Comparison of ENCODE assay signal across 26 mouse cellular contexts in the genomic region with DNA sequence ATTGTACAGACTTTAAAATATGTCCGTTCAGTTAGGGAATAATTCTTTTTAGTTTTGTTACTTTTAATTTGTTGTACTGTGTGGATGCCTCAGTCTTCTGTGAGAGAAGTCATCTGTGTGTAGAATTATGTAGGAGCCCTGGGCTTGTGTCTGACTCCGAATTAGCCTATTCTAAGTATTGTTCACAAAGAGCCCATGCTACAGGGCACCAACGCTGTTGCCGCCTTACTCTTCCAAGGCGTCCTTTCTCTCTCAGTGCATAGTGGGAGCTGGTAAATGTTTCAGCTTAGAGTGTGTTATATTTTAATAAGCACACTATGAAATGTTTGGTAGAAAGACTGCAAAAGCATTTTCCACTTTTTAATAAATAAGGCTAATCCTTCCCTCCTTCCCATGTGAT. TPM values are rescaled to one million over a fixed set of nuclear protein-coding genes. Genes with fewer than 3 reads are reported as not detected.
DNase-seq lines count a peak whose midpoint lies in the region; ATAC-seq lines count a peak whose summit lies in the region.
"Had no signal": no experiment of that assay in that cellular context is flagged by ENCODE, and none has a peak within 500 bp of the region (broad histone marks: within the 10 kb centered on the region; RNA-seq: fewer than 3 reads in every experiment).

No protein-coding gene starts in this region.

- no peaks in the 10 kb centered on the region for H3K36me3 ChIP-seq in midbrain, embryonic 10.5 days
- no peaks in the 10 kb centered on the region for H3K36me3 ChIP-seq in midbrain, embryonic 13.5 days
- H3K36me3 ChIP-seq in embryonic facial prominence, embryonic 13.5 days, result no peaks in the 10 kb centered on the region
- H3K36me3 ChIP-seq in limb, embryonic 10.5 days, result no peaks in the 10 kb centered on the region
- H3K36me3 ChIP-seq in limb, embryonic 15.5 days, result no peaks in the 10 kb centered on the region
- H3K36me3 ChIP-seq: intestine, embryonic 15.5 days; midbrain, embryonic 12.5 days had no signal

- 34% methylated on average over 5 of the region's 5 CpGs for WGBS in midbrain, embryonic 10.5 days
- 27% methylated on average over 5 of the region's 5 CpGs for WGBS in midbrain, embryonic 13.5 days
- WGBS in embryonic facial prominence, embryonic 13.5 days, result 42% methylated on average over 5 of the region's 5 CpGs
- WGBS in limb, embryonic 10.5 days, result 69% methylated on average over 5 of the region's 5 CpGs
- WGBS in limb, embryonic 15.5 days, result 50% methylated on average over 5 of the region's 5 CpGs

- no peak overlapping the region for H3K4me2 ChIP-seq in midbrain, embryonic 13.5 days (replicated peaks)
- H3K4me2 ChIP-seq in embryonic facial prominence, embryonic 13.5 days, result peak overlapping the region; percentile 41
- no peak overlapping the region for H3K4me2 ChIP-seq in limb, embryonic 15.5 days
- H3K4me2 ChIP-seq: intestine, embryonic 15.5 days; lung, embryonic 14.5 days; midbrain, embryonic 12.5 days had no signal

- H3K27me3 ChIP-seq in midbrain, embryonic 10.5 days (ENCODE audit: low read depth, poor library complexity, severe bottlenecking), result peaks cover 6% of the 10 kb centered on the region
- 0 out of 2 replicates have a peak, but pooled peaks cover 14% of the 10 kb centered on the region for H3K27me3 ChIP-seq in midbrain, embryonic 13.5 days
- H3K27me3 ChIP-seq in embryonic facial prominence, embryonic 13.5 days, result no peaks in the 10 kb centered on the region
- H3K27me3 ChIP-seq in limb, embryonic 10.5 days (ENCODE audit: low read depth, poor library complexity, severe bottlenecking), result peaks cover 5% of the 10 kb centered on the region; the same call in 1 of the 2 replicates
- H3K27me3 ChIP-seq in limb, embryonic 15.5 days, result peaks cover 3% of the 10 kb centered on the region; the same call in 1 of the 2 replicates
- H3K27me3 ChIP-seq: intestine, embryonic 15.5 days had no signal

- H3K9me3 ChIP-seq in midbrain, embryonic 10.5 days (replicated peaks), result no peaks in the 10 kb centered on the region
- no peaks in the 10 kb centered on the region for H3K9me3 ChIP-seq in midbrain, embryonic 13.5 days
- no peaks in the 10 kb centered on the region for H3K9me3 ChIP-seq in embryonic facial prominence, embryonic 13.5 days
- H3K9me3 ChIP-seq in limb, embryonic 10.5 days (replicated peaks), result no peaks in the 10 kb centered on the region
- H3K9me3 ChIP-seq in limb, embryonic 15.5 days, result no peaks in the 10 kb centered on the region
- H3K9me3 ChIP-seq: intestine, embryonic 15.5 days; midbrain, embryonic 12.5 days had no signal

- H3K27ac ChIP-seq in midbrain, embryonic 10.5 days (replicated peaks), result peak overlapping the region; percentile 33; the same call in 1 of the 2 replicates
- no peak overlapping the region for H3K27ac ChIP-seq in midbrain, embryonic 13.5 days
- peak overlapping the region; percentile 82 for H3K27ac ChIP-seq in embryonic facial prominence, embryonic 13.5 days
- H3K27ac ChIP-seq in limb, embryonic 10.5 days, result 0 out of 2 replicates have a peak overlapping the region, but pooled peaks have one; percentile 59
- H3K27ac ChIP-seq in limb, embryonic 15.5 days, result peak overlapping the region; percentile 38; the same call in 1 of the 2 replicates
- H3K27ac ChIP-seq: hindbrain, postnatal 0 days; intestine, embryonic 15.5 days; kidney, postnatal 0 days; liver, embryonic 14.5 days; midbrain, embryonic 12.5 days had no signal

- ATAC-seq in midbrain, embryonic 13.5 days, result no peak
- ATAC-seq in embryonic facial prominence, embryonic 13.5 days (ENCODE audit: insufficient number of reproducible peaks, insufficient read depth, low FRiP score, low TSS enrichment, low read depth), result no peak
- no peak for ATAC-seq in limb, embryonic 15.5 days (ENCODE audit: insufficient number of reproducible peaks, low FRiP score, low TSS enrichment, low read depth)
- ATAC-seq in cerebellum, adult (ENCODE audit: insufficient number of reproducible peaks, low FRiP score, low TSS enrichment), result no peak
- ATAC-seq: forebrain, embryonic 16.5 days; hindbrain, postnatal 0 days; intestine, embryonic 15.5 days had no signal

- peaks cover 64% of the 10 kb centered on the region for H3K4me1 ChIP-seq in midbrain, embryonic 10.5 days
- H3K4me1 ChIP-seq in midbrain, embryonic 13.5 days (replicated peaks), result peaks cover 22% of the 10 kb centered on the region
- peaks cover 52% of the 10 kb centered on the region for H3K4me1 ChIP-seq in embryonic facial prominence, embryonic 13.5 days
- H3K4me1 ChIP-seq in limb, embryonic 10.5 days, result peaks cover 65% of the 10 kb centered on the region
- H3K4me1 ChIP-seq in limb, embryonic 15.5 days, result peaks cover 11% of the 10 kb centered on the region

- no peak overlapping the region for H3K9ac ChIP-seq in midbrain, embryonic 13.5 days (replicated peaks)
- peak overlapping the region; percentile 55 for H3K9ac ChIP-seq in embryonic facial prominence, embryonic 13.5 days
- H3K9ac ChIP-seq in limb, embryonic 15.5 days, result no peak overlapping the region
- H3K9ac ChIP-seq: intestine, embryonic 15.5 days; liver, embryonic 14.5 days; lung, embryonic 14.5 days; midbrain, embryonic 12.5 days had no signal

- DNase-seq in midbrain, embryonic 10.5 days (ENCODE audit: low spot score), result no peak
- no peak for DNase-seq in limb, embryonic 10.5 days (ENCODE audit: low spot score)
- no peak for DNase-seq in cerebellum, postnatal 14 days
- DNase-seq: adrenal gland, postnatal 25 days; B cell, adult 2 months; cerebellum, adult 18-20 months; cerebellum, postnatal 25 days; heart, postnatal 14 days; kidney, postnatal 4 days; left cerebral cortex, postnatal 4 days; lung, embryonic 14.5 days; lung, postnatal 14 days; right cerebral cortex, adult 18-20 months; spleen, adult 18-20 months; thymus, postnatal 14 days had no signal

- H3K4me3 ChIP-seq in midbrain, embryonic 10.5 days, result no peak overlapping the region
- H3K4me3 ChIP-seq in midbrain, embryonic 13.5 days (replicated peaks), result no peak overlapping the region
- H3K4me3 ChIP-seq in embryonic facial prominence, embryonic 13.5 days, result no peak overlapping the region
- H3K4me3 ChIP-seq in limb, embryonic 10.5 days, result no peak overlapping the region
- no peak overlapping the region for H3K4me3 ChIP-seq in limb, embryonic 15.5 days
- H3K4me3 ChIP-seq: erythroblast, embryonic 14.5 days; intestine, embryonic 15.5 days; midbrain, embryonic 12.5 days had no signal

RNA-seq across cellular contexts. Expression of a gene that starts 44.8 kb away (rescaled TPM):
- 48.6 and 55.8 TPM in 2 replicates for polyA plus RNA-seq in midbrain, embryonic 10.5 days (2016; fragmentation: Nextera tagmentation; extraction: Ambion mirVana)
- polyA plus RNA-seq in midbrain, embryonic 13.5 days (2015; fragmentation: Nextera tagmentation; extraction: Ambion mirVana), result 34.9 and 36.5 TPM in 2 replicates
- 61.7 and 67.5 TPM in 2 replicates for polyA plus RNA-seq in embryonic facial prominence, embryonic 13.5 days (2015; fragmentation: Nextera tagmentation; extraction: Ambion mirVana)
- polyA plus RNA-seq in limb, embryonic 10.5 days (2016; fragmentation: Nextera tagmentation; extraction: Ambion mirVana), result 49.4 and 53.4 TPM in 2 replicates
- polyA plus RNA-seq in limb, embryonic 15.5 days (2015; fragmentation: Nextera tagmentation; extraction: Ambion mirVana), result 48.0 and 49.5 TPM in 2 replicates
